Mouse (Mus musculus): Measurements from ENCODE around the gene Srxn1. TPM values are rescaled to one million over a fixed set of nuclear protein-coding genes. Genes with fewer than 3 reads are reported as not detected.
A peak's percentile ranks its signal among the peaks of the same experiment; 100 is the strongest.

Gene Srxn1
- polyA plus RNA-seq, 1 experiment from 2014 or later: 12.0 TPM

GRCm38 (mm10) chr2:152085414-152085813, 19.9 kb upstream of the Srxn1 start:
- H3K9ac ChIP-seq (ENCODE audit: low read depth, low read length): no peak overlapping the region
- 83% methylated on average over 6 of the region's 6 CpGs for WGBS
- DNase-seq (ENCODE audit: low spot score): no peak
- no peak for ATAC-seq (ENCODE audit: low read depth)
- H3K9me3 ChIP-seq (ENCODE audit: control insufficient read depth, low read length): no peaks in the 10 kb centered on the region
- H3K27me3 ChIP-seq (replicated peaks; ENCODE audit: control insufficient read depth, insufficient read depth, low read length): peaks cover 42% of the 10 kb centered on the region
- H3K4me1 ChIP-seq (ENCODE audit: control insufficient read depth, insufficient read depth, low read length): peaks cover 5% of the 10 kb centered on the region; the same call in 1 of the 2 replicates
- no peak overlapping the region for H3K4me3 ChIP-seq (ENCODE audit: low read depth, low read length)
- no peaks in the 10 kb centered on the region for H3K36me3 ChIP-seq (ENCODE audit: control insufficient read depth, insufficient read depth, low read length)
- H3K27ac ChIP-seq (replicated peaks; ENCODE audit: low read depth, low read length): no peak overlapping the region
- H3K4me2 ChIP-seq (ENCODE audit: low read depth, low read length): no peak overlapping the region

GRCm38 (mm10) chr2:152086451-152086850, 18.9 kb upstream of the Srxn1 start:
- no peaks in the 10 kb centered on the region for H3K9me3 ChIP-seq (ENCODE audit: control insufficient read depth, low read length)
- whole genome bisulfite sequencing: 65% methylated on average over 6 of the region's 6 CpGs
- no peaks in the 10 kb centered on the region for H3K36me3 ChIP-seq (ENCODE audit: control insufficient read depth, insufficient read depth, low read length)
- peaks cover 40% of the 10 kb centered on the region for H3K27me3 ChIP-seq (replicated peaks; ENCODE audit: control insufficient read depth, insufficient read depth, low read length)
- DNase-seq (ENCODE audit: low spot score) (no peak), ATAC-seq (ENCODE audit: low read depth) (no peak)
- no peak overlapping the region for H3K27ac ChIP-seq (replicated peaks; ENCODE audit: low read depth, low read length)
- H3K4me1 ChIP-seq (ENCODE audit: control insufficient read depth, insufficient read depth, low read length): no peaks in the 10 kb centered on the region
- H3K9ac ChIP-seq (ENCODE audit: low read depth, low read length): no peak overlapping the region
- no peak overlapping the region for H3K4me3 ChIP-seq (ENCODE audit: low read depth, low read length)
- H3K4me2 ChIP-seq (ENCODE audit: low read depth, low read length): no peak overlapping the region

GRCm38 (mm10) chr2:152087111-152087510, 18.2 kb upstream of the Srxn1 start:
- Histone ChIP-seq H3K27me3 (replicated peaks; ENCODE audit: control insufficient read depth, insufficient read depth, low read length) (peaks cover 44% of the 10 kb centered on the region), H3K4me3 (ENCODE audit: low read depth, low read length) (no peak overlapping the region), H3K4me2 (ENCODE audit: low read depth, low read length) (no peak overlapping the region), H3K4me1 (ENCODE audit: control insufficient read depth, insufficient read depth, low read length) (no peaks in the 10 kb centered on the region), H3K9me3 (ENCODE audit: control insufficient read depth, low read length) (no peaks in the 10 kb centered on the region), H3K9ac (ENCODE audit: low read depth, low read length) (no peak overlapping the region), H3K27ac (replicated peaks; ENCODE audit: low read depth, low read length) (no peak overlapping the region), H3K36me3 (ENCODE audit: control insufficient read depth, insufficient read depth, low read length) (no peaks in the 10 kb centered on the region)
- WGBS: 69% methylated on average over 5 of the region's 5 CpGs
- DNase-seq (ENCODE audit: low spot score): no peak
- ATAC-seq (ENCODE audit: low read depth): no peak

GRCm38 (mm10) chr2:152089078-152089477, 16.2 kb upstream of the Srxn1 start:
- H3K27me3 ChIP-seq (replicated peaks; ENCODE audit: control insufficient read depth, insufficient read depth, low read length): peaks cover 43% of the 10 kb centered on the region

GRCm38 (mm10) chr2:152089581-152089980, 15.7 kb upstream of the Srxn1 start:
- Histone ChIP-seq H3K27ac (replicated peaks; ENCODE audit: low read depth, low read length) (no peak overlapping the region), H3K9ac (ENCODE audit: low read depth, low read length) (no peak overlapping the region), H3K27me3 (replicated peaks; ENCODE audit: control insufficient read depth, insufficient read depth, low read length) (peaks cover 44% of the 10 kb centered on the region), H3K4me2 (ENCODE audit: low read depth, low read length) (no peak overlapping the region), H3K9me3 (ENCODE audit: control insufficient read depth, low read length) (no peaks in the 10 kb centered on the region), H3K4me3 (ENCODE audit: low read depth, low read length) (no peak overlapping the region), H3K4me1 (ENCODE audit: control insufficient read depth, insufficient read depth, low read length) (0 out of 2 replicates have a peak, but pooled peaks cover 5% of the 10 kb centered on the region), H3K36me3 (ENCODE audit: control insufficient read depth, insufficient read depth, low read length) (no peaks in the 10 kb centered on the region)
- no peak for DNase-seq (ENCODE audit: low spot score)
- no peak for ATAC-seq (ENCODE audit: low read depth)
- 78% methylated on average over 5 of the region's 5 CpGs for WGBS

More at GRCm38 (mm10) chr2:152089078-152089477, 16.2 kb upstream of the Srxn1 start:
- no peak overlapping the region for H3K4me2 ChIP-seq (ENCODE audit: low read depth, low read length)
- 2% methylated on average over 4 of the region's 4 CpGs for WGBS
- no peak overlapping the region for H3K9ac ChIP-seq (ENCODE audit: low read depth, low read length)
- no peaks in the 10 kb centered on the region for H3K9me3 ChIP-seq (ENCODE audit: control insufficient read depth, low read length)
- H3K36me3 ChIP-seq (ENCODE audit: control insufficient read depth, insufficient read depth, low read length): no peaks in the 10 kb centered on the region
- H3K4me3 ChIP-seq (ENCODE audit: low read depth, low read length): no peak overlapping the region
- ATAC-seq (ENCODE audit: low read depth) (no peak), DNase-seq (ENCODE audit: low spot score) (peak; percentile 35)
- 0 out of 2 replicates have a peak, but pooled peaks cover 5% of the 10 kb centered on the region for H3K4me1 ChIP-seq (ENCODE audit: control insufficient read depth, insufficient read depth, low read length)
- H3K27ac ChIP-seq (replicated peaks; ENCODE audit: low read depth, low read length): no peak overlapping the region

GRCm38 (mm10) chr2:152090486-152090885, 14.8 kb upstream of the Srxn1 start:
- no peak overlapping the region for H3K4me2 ChIP-seq (ENCODE audit: low read depth, low read length)
- H3K36me3 ChIP-seq (ENCODE audit: control insufficient read depth, insufficient read depth, low read length): no peaks in the 10 kb centered on the region
- no peak overlapping the region for H3K27ac ChIP-seq (replicated peaks; ENCODE audit: low read depth, low read length)
- H3K4me3 ChIP-seq (ENCODE audit: low read depth, low read length): no peak overlapping the region
- no peak overlapping the region for H3K9ac ChIP-seq (ENCODE audit: low read depth, low read length)
- no peak for ATAC-seq (ENCODE audit: low read depth)
- no peak for DNase-seq (ENCODE audit: low spot score)
- H3K4me1 ChIP-seq (ENCODE audit: control insufficient read depth, insufficient read depth, low read length): 0 out of 2 replicates have a peak, but pooled peaks cover 5% of the 10 kb centered on the region
- no peaks in the 10 kb centered on the region for H3K9me3 ChIP-seq (ENCODE audit: control insufficient read depth, low read length)
- WGBS: 77% methylated on average over 5 of the region's 5 CpGs
- H3K27me3 ChIP-seq (replicated peaks; ENCODE audit: control insufficient read depth, insufficient read depth, low read length): peaks cover 46% of the 10 kb centered on the region

- 38% methylated on average over 12 of the region's 12 CpGs for WGBS
- peaks cover 56% of the 10 kb centered on the region for H3K27me3 ChIP-seq (replicated peaks; ENCODE audit: control insufficient read depth, insufficient read depth, low read length)
Measured at GRCm38 (mm10) chr2:152091342-152092056, 13.8 kb upstream of the Srxn1 start.

GRCm38 (mm10) chr2:152092927-152093326, 12.4 kb upstream of the Srxn1 start:
- WGBS: 9% methylated on average over 20 of the region's 45 CpGs
- Histone ChIP-seq H3K36me3 (ENCODE audit: control insufficient read depth, insufficient read depth, low read length) (no peaks in the 10 kb centered on the region), H3K9ac (ENCODE audit: low read depth, low read length) (0 out of 2 replicates have a peak overlapping the region, but pooled peaks have one; percentile 11), H3K4me3 (ENCODE audit: low read depth, low read length) (peak overlapping the region; percentile 45), H3K4me1 (ENCODE audit: control insufficient read depth, insufficient read depth, low read length) (0 out of 2 replicates have a peak, but pooled peaks cover 5% of the 10 kb centered on the region), H3K4me2 (ENCODE audit: low read depth, low read length) (peak overlapping the region; percentile 66), H3K27ac (replicated peaks; ENCODE audit: low read depth, low read length) (no peak overlapping the region), H3K9me3 (ENCODE audit: control insufficient read depth, low read length) (no peaks in the 10 kb centered on the region), H3K27me3 (replicated peaks; ENCODE audit: control insufficient read depth, insufficient read depth, low read length) (peaks cover 57% of the 10 kb centered on the region)
- no peak for ATAC-seq (ENCODE audit: low read depth)
- no peak for DNase-seq (ENCODE audit: low spot score)

More at GRCm38 (mm10) chr2:152091342-152092056, 13.8 kb upstream of the Srxn1 start:
- no peak overlapping the region for H3K4me2 ChIP-seq (ENCODE audit: low read depth, low read length)
- H3K27ac ChIP-seq (replicated peaks; ENCODE audit: low read depth, low read length): no peak overlapping the region
- H3K36me3 ChIP-seq (ENCODE audit: control insufficient read depth, insufficient read depth, low read length): no peaks in the 10 kb centered on the region
- H3K4me1 ChIP-seq (ENCODE audit: control insufficient read depth, insufficient read depth, low read length): 0 out of 2 replicates have a peak, but pooled peaks cover 5% of the 10 kb centered on the region
- H3K9me3 ChIP-seq (ENCODE audit: control insufficient read depth, low read length): no peaks in the 10 kb centered on the region
- H3K4me3 ChIP-seq (ENCODE audit: low read depth, low read length): no peak overlapping the region
- ATAC-seq (ENCODE audit: low read depth): no peak
- peak; percentile 40 for DNase-seq (ENCODE audit: low spot score)
- H3K9ac ChIP-seq (ENCODE audit: low read depth, low read length): no peak overlapping the region

Data from embryonic facial prominence, embryonic 14.5 days (tissue).